Mouse (Mus musculus): ENCODE measurements around the gene Olfr1085.
"Not testable (repeated sequence)": the region's sequence is repeated elsewhere in the genome, so short reads cannot be mapped to it uniquely, and the experiment has no call there.

Olfr1085 gene

GRCm38 (mm10) chr2:86661919-86662318 lies at the start of gene Olfr1085:
TSS of gene Olfr1085 (minus strand) at chr2:86662019.
- no peak for ATAC-seq (ENCODE audit: insufficient number of reproducible peaks, low FRiP score, low TSS enrichment)

DNA sequence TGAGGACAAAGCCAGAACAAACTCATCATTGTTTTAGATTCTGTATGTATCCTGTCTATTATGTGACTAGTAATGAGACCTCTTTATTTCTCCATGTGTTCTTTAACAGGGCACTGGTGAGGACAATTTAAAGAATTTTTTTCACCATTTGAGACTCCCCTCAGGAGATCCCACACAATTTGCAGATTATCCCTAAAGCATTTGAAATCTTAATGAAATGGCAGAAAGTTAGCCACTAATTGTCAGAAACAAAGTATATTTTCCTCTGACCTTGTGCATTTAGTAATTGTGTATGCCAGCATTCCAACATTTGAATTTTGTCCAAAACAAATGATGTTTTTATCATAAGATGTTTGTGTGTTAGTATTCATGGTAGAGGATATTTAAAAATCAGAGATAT lies 36.5 kb upstream of the Olfr1085 start, which contains the start of gene Olfr1087:
Gene Olfr1087 (minus strand): TSS at position 101 of the 400 bp plus-strand sequence.
- ATAC-seq (ENCODE audit: insufficient number of reproducible peaks, low FRiP score, low TSS enrichment) = no peak

GRCm38 (mm10) chr2:86679992-86680391 lies 18.2 kb upstream of the Olfr1085 start, which contains the start of gene Olfr1086:
TSS of gene Olfr1086 (minus strand) at chr2:86680092.
- no peak for ATAC-seq (ENCODE audit: insufficient number of reproducible peaks, low FRiP score, low TSS enrichment)

- ATAC-seq (ENCODE audit: insufficient number of reproducible peaks, low FRiP score, low TSS enrichment) = not testable (repeated sequence)
These were observed 22.2 kb downstream of the Olfr1085 start, which contains the start of gene Olfr1084 for GRCm38 (mm10) chr2:86639625-86640024. TSS of gene Olfr1084 (minus strand) at chr2:86639725.
